Mouse (Mus musculus) limb, embryonic 11.5 days (tissue): ENCODE measurements at regions not wholly inside any gene's neighbourhood (a gene's known extent, or its start where the extent isn't known, plus 50 kb on each side); places are given as distances from the start of the nearest gene placed in this dataset.

Experiments
- ATAC-seq: fragments of 200-750 bp; cut with Nextera tagmentation; 2 replicates; pipeline ENCODE4 v1.8.0; 2017; ENCODE audit warnings: low read depth; ENCODE audit not compliant: insufficient number of reproducible peaks, low FRiP score, low TSS enrichment
- DNase-seq: peaks from one replicate; pipeline ENCODE4 v3.0.0-alpha.2; 2015; ENCODE audit warnings: low spot score
- H3K27ac ChIP-seq: fragments of 300-500 bp; sonication (generic); replicated peaks from 2 replicates; pipeline ENCODE4 v1.5.1; 2014; ENCODE audit warnings: low read depth, mild to moderate bottlenecking, low read length
- H3K27me3 ChIP-seq: fragments of 300-500 bp; sonication (generic); 2 replicates; pipeline ENCODE4 v1.6.1; 2014; ENCODE audit warnings: mild to moderate bottlenecking, low read length, mixed read lengths; ENCODE audit not compliant: control insufficient read depth, insufficient read depth
- H3K36me3 ChIP-seq: fragments of 300-500 bp; sonication (generic); 2 replicates; pipeline ENCODE4 v1.6.1; 2014; ENCODE audit warnings: mild to moderate bottlenecking, low read length, moderate library complexity, mixed read lengths; ENCODE audit not compliant: control insufficient read depth, insufficient read depth
- H3K4me1 ChIP-seq: fragments of 300-500 bp; sonication (generic); 2 replicates; pipeline ENCODE4 v1.6.1; 2014; ENCODE audit warnings: low read length, mixed read lengths; ENCODE audit not compliant: control insufficient read depth, insufficient read depth
- H3K4me2 ChIP-seq: fragments of 300-500 bp; sonication (generic); 2 replicates; pipeline ENCODE4 v1.6.1; 2014; ENCODE audit warnings: low read depth, mild to moderate bottlenecking, moderate library complexity; ENCODE audit not compliant: severe bottlenecking
- H3K4me3 ChIP-seq: fragments of 300-500 bp; sonication (generic); 2 replicates; pipeline ENCODE4 v1.5.1; 2014; ENCODE audit warnings: low read depth, low read length
- H3K9ac ChIP-seq: fragments of 300-500 bp; sonication (generic); 2 replicates; pipeline ENCODE4 v1.6.1; 2014; ENCODE audit warnings: mild to moderate bottlenecking, low read length
- H3K9me3 ChIP-seq: fragments of 300-500 bp; sonication (generic); 2 replicates; pipeline ENCODE4 v1.6.1; 2016; ENCODE audit warnings: low read length; ENCODE audit not compliant: control insufficient read depth
- WGBS: fragments of 180-500 bp; shearing (Covaris S2); extraction: QIAGEN DNeasy Blood & Tissue Kit; methylation state at CpG from one replicate; pipeline ENCODE4 v1.1.7; 2014; 5-methylcytosine and 5-hydroxymethylcytosine counted together

GRCm38 (mm10) chr10:50241645-50242044, 350.8 kb upstream of the Ascc3 start:
- Histone ChIP-seq H3K27ac (no peak overlapping the region), H3K27me3 (no peaks in the 10 kb centered on the region), H3K36me3 (no peaks in the 10 kb centered on the region), H3K4me3 (no peak overlapping the region), H3K4me2 (no peak overlapping the region), H3K9me3 (no peaks in the 10 kb centered on the region), H3K9ac (no peak overlapping the region), H3K4me1 (no peaks in the 10 kb centered on the region)
- ATAC-seq: no peak
- DNase-seq: no peak
- WGBS: 77% methylated on average over 4 of the region's 4 CpGs

- H3K4me2 ChIP-seq: no peak overlapping the region
- H3K4me3 ChIP-seq: no peak overlapping the region
- H3K36me3 ChIP-seq: no peaks in the 10 kb centered on the region
- peak; percentile 34 for DNase-seq
- whole genome bisulfite sequencing: 5% methylated on average over 2 of the region's 2 CpGs
- H3K9ac ChIP-seq: no peak overlapping the region
- H3K27ac ChIP-seq: no peak overlapping the region
- no peak for ATAC-seq
- H3K9me3 ChIP-seq: no peaks in the 10 kb centered on the region
- H3K4me1 ChIP-seq: 0 out of 2 replicates have a peak, but pooled peaks cover 2% of the 10 kb centered on the region
- H3K27me3 ChIP-seq: no peaks in the 10 kb centered on the region
Observed at GRCm38 (mm10) chr10:50203587-50203986, 388.9 kb upstream of the Ascc3 start.

GRCm38 (mm10) chr10:50201691-50202090, 390.8 kb upstream of the Ascc3 start:
- Histone ChIP-seq H3K4me1 (0 out of 2 replicates have a peak, but pooled peaks cover 4% of the 10 kb centered on the region), H3K36me3 (no peaks in the 10 kb centered on the region), H3K4me2 (no peak overlapping the region), H3K27ac (no peak overlapping the region), H3K27me3 (no peaks in the 10 kb centered on the region), H3K9ac (no peak overlapping the region), H3K4me3 (no peak overlapping the region), H3K9me3 (no peaks in the 10 kb centered on the region)
- no peak for ATAC-seq
- 59% methylated on average over 2 of the region's 2 CpGs for WGBS
- no peak for DNase-seq

- H3K36me3 ChIP-seq: no peaks in the 10 kb centered on the region
- ATAC-seq (no peak), DNase-seq (peak; percentile 25)
- no peak overlapping the region for H3K4me2 ChIP-seq
- no peak overlapping the region for H3K27ac ChIP-seq
- H3K9ac ChIP-seq: no peak overlapping the region
- no peaks in the 10 kb centered on the region for H3K9me3 ChIP-seq
- H3K27me3 ChIP-seq: no peaks in the 10 kb centered on the region
- no peak overlapping the region for H3K4me3 ChIP-seq
- H3K4me1 ChIP-seq: 0 out of 2 replicates have a peak, but pooled peaks cover 4% of the 10 kb centered on the region
Observed at GRCm38 (mm10) chr10:50199857-50200256, 392.6 kb upstream of the Ascc3 start.

- DNase-seq (no peak), ATAC-seq (no peak)
- 39% methylated on average over 5 of the region's 5 CpGs for WGBS
- H3K27ac ChIP-seq: no peak overlapping the region
- no peaks in the 10 kb centered on the region for H3K36me3 ChIP-seq
- 0 out of 2 replicates have a peak, but pooled peaks cover 2% of the 10 kb centered on the region for H3K4me1 ChIP-seq
- H3K9ac ChIP-seq: no peak overlapping the region
- no peak overlapping the region for H3K4me3 ChIP-seq
- no peak overlapping the region for H3K4me2 ChIP-seq
- no peaks in the 10 kb centered on the region for H3K9me3 ChIP-seq
- no peaks in the 10 kb centered on the region for H3K27me3 ChIP-seq
Observed at GRCm38 (mm10) chr10:50197897-50198538, 394.5 kb upstream of the Ascc3 start.

GRCm38 (mm10) chr10:50190276-50190675, 401.7 kb upstream of the Grik2 start:
- H3K36me3 ChIP-seq: no peaks in the 10 kb centered on the region
- no peak overlapping the region for H3K4me3 ChIP-seq
- no peak overlapping the region for H3K27ac ChIP-seq
- H3K9ac ChIP-seq: no peak overlapping the region
- 79% methylated on average over 4 of the region's 4 CpGs for WGBS
- no peak overlapping the region for H3K4me2 ChIP-seq
- no peaks in the 10 kb centered on the region for H3K4me1 ChIP-seq
- ATAC-seq: no peak
- no peak for DNase-seq
- no peaks in the 10 kb centered on the region for H3K9me3 ChIP-seq
- no peaks in the 10 kb centered on the region for H3K27me3 ChIP-seq

GRCm38 (mm10) chr10:50169116-50169515, 380.6 kb upstream of the Grik2 start:
- no peak for ATAC-seq

GRCm38 (mm10) chr10:50138351-50138750, 349.8 kb upstream of the Grik2 start:
- H3K4me3 ChIP-seq: no peak overlapping the region
- ATAC-seq (no peak), DNase-seq (no peak)
- H3K9ac ChIP-seq: no peak overlapping the region
- no peaks in the 10 kb centered on the region for H3K9me3 ChIP-seq
- H3K4me1 ChIP-seq: no peaks in the 10 kb centered on the region
- no peaks in the 10 kb centered on the region for H3K27me3 ChIP-seq
- H3K27ac ChIP-seq: no peak overlapping the region
- no peak overlapping the region for H3K4me2 ChIP-seq
- 89% methylated on average over 1 of the region's 1 CpGs for WGBS
- no peaks in the 10 kb centered on the region for H3K36me3 ChIP-seq

More at GRCm38 (mm10) chr10:50169116-50169515, 380.6 kb upstream of the Grik2 start:
- Histone ChIP-seq H3K4me3 (no peak overlapping the region), H3K27me3 (no peaks in the 10 kb centered on the region), H3K9ac (no peak overlapping the region), H3K4me1 (no peaks in the 10 kb centered on the region), H3K36me3 (no peaks in the 10 kb centered on the region), H3K4me2 (no peak overlapping the region), H3K27ac (no peak overlapping the region), H3K9me3 (no peaks in the 10 kb centered on the region)
- DNase-seq: no peak
- WGBS: 84% methylated on average over 6 of the region's 6 CpGs

- no peak for ATAC-seq
- Histone ChIP-seq H3K9me3 (no peaks in the 10 kb centered on the region), H3K4me2 (no peak overlapping the region), H3K9ac (no peak overlapping the region), H3K27me3 (no peaks in the 10 kb centered on the region), H3K36me3 (no peaks in the 10 kb centered on the region), H3K4me3 (no peak overlapping the region), H3K27ac (no peak overlapping the region), H3K4me1 (no peaks in the 10 kb centered on the region)
- no peak for DNase-seq
- 65% methylated on average over 7 of the region's 7 CpGs for WGBS
Observed at GRCm38 (mm10) chr10:50137783-50138182, 349.2 kb upstream of the Grik2 start.
